Mouse (Mus musculus): Measurements from ENCODE around the gene Tnpo2. TPM values are rescaled to one million over a fixed set of nuclear protein-coding genes. Genes with fewer than 3 reads are reported as not detected.

Gene Tnpo2
- polyA plus RNA-seq, 1 experiment from 2014 or later = 15.2 TPM

DNA sequence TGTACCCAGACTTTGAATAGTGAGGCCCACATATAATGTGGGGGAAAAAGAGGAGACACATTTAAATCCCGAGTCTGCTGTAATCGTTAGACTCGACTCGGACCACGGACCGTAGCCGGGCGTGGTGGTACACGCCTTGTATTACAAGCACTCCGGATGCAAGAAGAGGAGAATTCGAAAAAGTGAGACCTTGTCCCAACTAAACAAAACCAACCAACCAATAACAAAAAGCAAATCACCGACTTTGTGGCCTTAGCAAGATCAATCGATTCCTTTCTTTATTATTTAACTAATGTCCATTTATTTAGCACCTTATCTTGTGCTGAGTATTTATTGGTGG lies 9.2 kb upstream of the Tnpo2 start:
- under 1% methylated on average over 13 of the region's 13 CpGs for WGBS
- no peaks in the 10 kb centered on the region for H3K9me3 ChIP-seq (ENCODE audit: control insufficient read depth, low read length)
- peak overlapping the region; percentile 98 for H3K9ac ChIP-seq (ENCODE audit: low read length)
- peak overlapping the region; percentile 94 for H3K4me2 ChIP-seq (ENCODE audit: low read length)
- H3K36me3 ChIP-seq (ENCODE audit: control insufficient read depth, insufficient read depth, low read length) = peaks cover 52% of the 10 kb centered on the region
- peaks cover 11 to 33% of the 10 kb centered on the region in 2 experiments for H3K4me1 ChIP-seq (ENCODE audit: control insufficient read depth in 2 of 2, insufficient read depth in 2 of 2, low read length in 2 of 2)
- H3K4me3 ChIP-seq (ENCODE audit: control insufficient read depth in 1 of 2, insufficient read depth in 1 of 2, low read depth in 1 of 2, low read length in 2 of 2) = peak overlapping the region; percentile 96 to 97
- no peak for ATAC-seq (ENCODE audit: insufficient number of reproducible peaks, insufficient read depth, low FRiP score, low read depth)
- no peaks in the 10 kb centered on the region for H3K27me3 ChIP-seq (ENCODE audit: control insufficient read depth, insufficient read depth, low read length)
- H3K27ac ChIP-seq (replicated peaks in 1 of 2; ENCODE audit: control insufficient read depth in 1 of 2, insufficient read depth in 1 of 2, low read depth in 2 of 2, low read length in 2 of 2) = peak overlapping the region; percentile 48 to 72; a peak in 3 of 4 replicates

DNA sequence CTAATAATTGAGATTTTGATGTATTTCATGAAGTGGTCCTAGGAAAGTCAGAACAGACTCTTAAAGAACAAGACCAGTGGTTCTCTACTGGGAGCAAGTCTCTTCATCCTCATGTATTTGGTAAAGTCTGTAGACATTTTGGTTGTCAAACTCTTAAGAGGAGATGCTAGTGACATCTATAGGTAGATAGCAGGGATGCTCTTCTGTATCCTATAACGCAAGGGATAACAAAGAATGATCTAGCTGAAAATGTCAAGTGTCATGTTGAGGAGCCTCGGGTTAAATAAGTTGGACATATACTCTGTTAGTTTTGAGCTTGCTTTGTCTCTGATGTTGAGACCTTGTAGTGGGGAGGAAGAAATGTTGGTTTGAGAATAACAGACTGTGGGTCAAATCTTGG lies 8.8 kb upstream of the Tnpo2 start:
- H3K27ac ChIP-seq (replicated peaks in 1 of 2; ENCODE audit: control insufficient read depth in 1 of 2, insufficient read depth in 1 of 2, low read depth in 2 of 2, low read length in 2 of 2) = no peak overlapping the region
- peaks cover 52% of the 10 kb centered on the region for H3K36me3 ChIP-seq (ENCODE audit: control insufficient read depth, insufficient read depth, low read length)
- peak overlapping the region; percentile 98 for H3K9ac ChIP-seq (ENCODE audit: low read length)
- H3K4me1 ChIP-seq (ENCODE audit: control insufficient read depth in 2 of 2, insufficient read depth in 2 of 2, low read length in 2 of 2) = peaks cover 11 to 33% of the 10 kb centered on the region in 2 experiments
- 23% methylated on average over 2 of the region's 2 CpGs for WGBS
- H3K4me2 ChIP-seq (ENCODE audit: low read length) = peak overlapping the region; percentile 94
- no peaks in the 10 kb centered on the region for H3K27me3 ChIP-seq (ENCODE audit: control insufficient read depth, insufficient read depth, low read length)
- no peak for ATAC-seq (ENCODE audit: insufficient number of reproducible peaks, insufficient read depth, low FRiP score, low read depth)
- H3K9me3 ChIP-seq (ENCODE audit: control insufficient read depth, low read length) = no peaks in the 10 kb centered on the region
- peak overlapping the region; percentile 6 to 97; a peak in 3 of 4 replicates for H3K4me3 ChIP-seq (ENCODE audit: control insufficient read depth in 1 of 2, insufficient read depth in 1 of 2, low read depth in 1 of 2, low read length in 2 of 2)

DNA sequence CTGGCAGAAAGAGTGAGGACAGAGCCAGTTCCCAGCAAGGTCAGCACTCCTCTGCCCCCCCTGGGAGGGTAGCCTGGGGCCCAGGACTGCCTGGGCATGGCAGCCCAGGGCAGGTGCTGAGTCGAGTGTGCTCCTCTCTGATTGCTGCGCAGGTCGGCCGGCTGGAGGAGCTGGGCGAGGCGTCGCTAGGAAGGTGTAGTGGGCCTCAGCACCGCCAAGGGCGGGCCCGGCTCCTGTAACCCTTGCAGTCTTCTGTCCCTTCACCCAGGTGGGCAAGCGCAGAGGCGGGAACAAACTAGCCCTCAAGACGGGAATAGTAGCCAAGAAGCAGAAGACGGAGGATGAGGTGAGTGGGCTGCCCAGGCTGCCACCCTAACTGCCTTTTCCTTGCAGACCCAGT lies 7.4 kb upstream of the Tnpo2 start:
- H3K27me3 ChIP-seq (ENCODE audit: control insufficient read depth, insufficient read depth, low read length) = no peaks in the 10 kb centered on the region
- H3K9ac ChIP-seq (ENCODE audit: low read length) = peak overlapping the region; percentile 98; the same call in 1 of the 2 replicates
- H3K4me2 ChIP-seq (ENCODE audit: low read length) = peak overlapping the region; percentile 94; the same call in 1 of the 2 replicates
- peaks cover 53% of the 10 kb centered on the region for H3K36me3 ChIP-seq (ENCODE audit: control insufficient read depth, insufficient read depth, low read length)
- no peaks in the 10 kb centered on the region for H3K9me3 ChIP-seq (ENCODE audit: control insufficient read depth, low read length)
- 85% methylated on average over 14 of the region's 14 CpGs for whole genome bisulfite sequencing
- no peak overlapping the region for H3K4me3 ChIP-seq (ENCODE audit: control insufficient read depth in 1 of 2, insufficient read depth in 1 of 2, low read depth in 1 of 2, low read length in 2 of 2)
- ATAC-seq (ENCODE audit: insufficient number of reproducible peaks, insufficient read depth, low FRiP score, low read depth) = no peak
- H3K4me1 ChIP-seq (ENCODE audit: control insufficient read depth in 2 of 2, insufficient read depth in 2 of 2, low read length in 2 of 2) = peaks cover 11 to 29% of the 10 kb centered on the region in 2 experiments
- H3K27ac ChIP-seq (replicated peaks in 1 of 2; ENCODE audit: control insufficient read depth in 1 of 2, insufficient read depth in 1 of 2, low read depth in 2 of 2, low read length in 2 of 2) = no peak overlapping the region

- Histone ChIP-seq H3K36me3 (ENCODE audit: control insufficient read depth, insufficient read depth, low read length) (peaks cover 53% of the 10 kb centered on the region), H3K4me2 (ENCODE audit: low read length) (no peak overlapping the region), H3K9ac (ENCODE audit: low read length) (no peak overlapping the region), H3K4me3 (ENCODE audit: control insufficient read depth in 1 of 2, insufficient read depth in 1 of 2, low read depth in 1 of 2, low read length in 2 of 2) (no peak overlapping the region), H3K27ac (replicated peaks in 1 of 2; ENCODE audit: control insufficient read depth in 1 of 2, insufficient read depth in 1 of 2, low read depth in 2 of 2, low read length in 2 of 2) (no peak overlapping the region), H3K4me1 (ENCODE audit: control insufficient read depth in 2 of 2, insufficient read depth in 2 of 2, low read length in 2 of 2) (peaks cover 4 to 27% of the 10 kb centered on the region in 2 experiments), H3K27me3 (ENCODE audit: control insufficient read depth, insufficient read depth, low read length) (no peaks in the 10 kb centered on the region), H3K9me3 (ENCODE audit: control insufficient read depth, low read length) (no peaks in the 10 kb centered on the region)
- WGBS = 75% methylated on average over 4 of the region's 4 CpGs
- no peak for ATAC-seq (ENCODE audit: insufficient number of reproducible peaks, insufficient read depth, low FRiP score, low read depth)
These were observed 3.9 kb upstream of the Tnpo2 start for GRCm38 (mm10) chr8:85032622-85033311.

DNA sequence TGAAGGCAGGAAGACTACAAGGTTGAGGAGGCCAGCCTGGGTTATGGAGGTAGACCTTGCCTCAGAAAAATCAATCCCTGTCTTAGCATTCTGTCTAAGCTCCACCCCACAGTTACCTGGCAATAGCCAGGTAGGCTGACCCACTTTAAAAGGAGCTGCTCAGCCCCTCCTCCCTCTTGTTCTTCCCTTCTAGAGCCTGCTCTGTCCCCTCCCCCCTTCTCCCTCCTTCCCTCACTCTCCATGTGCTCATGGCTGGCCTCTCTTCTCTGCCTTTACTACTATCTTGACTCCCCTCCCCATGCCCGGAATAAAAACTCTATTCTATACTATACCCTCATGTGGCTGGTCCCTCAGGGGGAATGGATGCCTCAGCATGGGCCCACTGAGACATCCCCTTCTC lies 2.8 kb upstream of the Tnpo2 start:
- Histone ChIP-seq H3K9ac (ENCODE audit: low read length) (no peak overlapping the region), H3K9me3 (ENCODE audit: control insufficient read depth, low read length) (no peaks in the 10 kb centered on the region), H3K4me3 (ENCODE audit: control insufficient read depth in 1 of 2, insufficient read depth in 1 of 2, low read depth in 1 of 2, low read length in 2 of 2) (no peak overlapping the region), H3K27ac (replicated peaks in 1 of 2; ENCODE audit: control insufficient read depth in 1 of 2, insufficient read depth in 1 of 2, low read depth in 2 of 2, low read length in 2 of 2) (no peak overlapping the region), H3K4me2 (ENCODE audit: low read length) (no peak overlapping the region), H3K36me3 (ENCODE audit: control insufficient read depth, insufficient read depth, low read length) (peaks cover 50% of the 10 kb centered on the region), H3K27me3 (ENCODE audit: control insufficient read depth, insufficient read depth, low read length) (no peaks in the 10 kb centered on the region), H3K4me1 (ENCODE audit: control insufficient read depth in 2 of 2, insufficient read depth in 2 of 2, low read length in 2 of 2) (peaks cover 0 to 22% of the 10 kb centered on the region in 2 experiments; a peak in 3 of 4 replicates)
- 61% methylated on average over 1 of the region's 1 CpGs for WGBS
- ATAC-seq (ENCODE audit: insufficient number of reproducible peaks, insufficient read depth, low FRiP score, low read depth) = no peak

GRCm38 (mm10) chr8:85034764-85035163 lies 2.0 kb upstream of the Tnpo2 start:
- 4% methylated on average over 13 of the region's 13 CpGs for WGBS
- H3K36me3 ChIP-seq (ENCODE audit: control insufficient read depth, insufficient read depth, low read length) = peaks cover 43% of the 10 kb centered on the region
- no peak for ATAC-seq (ENCODE audit: insufficient number of reproducible peaks, insufficient read depth, low FRiP score, low read depth)
- H3K4me3 ChIP-seq (ENCODE audit: control insufficient read depth in 1 of 2, insufficient read depth in 1 of 2, low read depth in 1 of 2, low read length in 2 of 2) = peak overlapping the region; percentile 33 to 84
- peaks cover 0 to 21% of the 10 kb centered on the region in 2 experiments; a peak in 3 of 4 replicates for H3K4me1 ChIP-seq (ENCODE audit: control insufficient read depth in 2 of 2, insufficient read depth in 2 of 2, low read length in 2 of 2)
- peak overlapping the region; percentile 6 to 99; a peak in 1 of 4 replicates for H3K27ac ChIP-seq (replicated peaks in 1 of 2; ENCODE audit: control insufficient read depth in 1 of 2, insufficient read depth in 1 of 2, low read depth in 2 of 2, low read length in 2 of 2)
- H3K27me3 ChIP-seq (ENCODE audit: control insufficient read depth, insufficient read depth, low read length) = no peaks in the 10 kb centered on the region
- H3K9ac ChIP-seq (ENCODE audit: low read length) = peak overlapping the region; percentile 92
- no peaks in the 10 kb centered on the region for H3K9me3 ChIP-seq (ENCODE audit: control insufficient read depth, low read length)
- H3K4me2 ChIP-seq (ENCODE audit: low read length) = peak overlapping the region; percentile 82

DNA sequence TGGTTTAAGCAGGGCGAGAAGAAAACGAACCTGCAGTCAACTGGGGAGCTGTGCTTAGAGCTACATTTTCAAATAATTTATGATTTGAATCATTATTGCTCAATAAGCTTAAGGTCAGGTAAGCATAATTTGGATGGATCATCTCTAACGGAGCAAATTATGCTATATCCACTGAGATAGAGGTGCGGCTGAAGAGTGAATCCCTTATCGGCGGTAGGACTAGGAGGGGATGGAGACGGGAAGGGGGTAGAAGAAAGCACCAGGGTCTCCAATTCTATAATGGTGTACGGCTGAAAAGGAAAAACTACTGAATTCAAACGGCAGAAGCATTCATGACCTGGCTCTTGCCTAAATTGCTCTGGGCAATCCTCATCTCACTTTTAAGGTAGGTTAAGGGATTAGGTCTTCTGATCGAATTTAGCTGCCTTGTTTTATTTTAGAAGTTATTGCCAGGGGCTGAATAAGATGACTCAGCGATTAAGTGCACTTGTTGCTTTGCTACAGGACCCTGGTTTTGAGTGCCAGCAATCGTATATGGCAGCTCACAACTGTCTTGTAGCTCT lies 1.5 kb upstream of the Tnpo2 start:
- H3K4me3 ChIP-seq (ENCODE audit: control insufficient read depth in 1 of 2, insufficient read depth in 1 of 2, low read depth in 1 of 2, low read length in 2 of 2) = peak overlapping the region; percentile 79 to 84
- 5% methylated on average over 12 of the region's 12 CpGs for WGBS
- H3K9ac ChIP-seq (ENCODE audit: low read length) = peak overlapping the region; percentile 92
- H3K27ac ChIP-seq (replicated peaks in 1 of 2; ENCODE audit: control insufficient read depth in 1 of 2, insufficient read depth in 1 of 2, low read depth in 2 of 2, low read length in 2 of 2) = peak overlapping the region; percentile 87 to 99
- peak overlapping the region; percentile 82 for H3K4me2 ChIP-seq (ENCODE audit: low read length)
- H3K27me3 ChIP-seq (ENCODE audit: control insufficient read depth, insufficient read depth, low read length) = no peaks in the 10 kb centered on the region
- peaks cover 0 to 22% of the 10 kb centered on the region in 2 experiments; a peak in 3 of 4 replicates for H3K4me1 ChIP-seq (ENCODE audit: control insufficient read depth in 2 of 2, insufficient read depth in 2 of 2, low read length in 2 of 2)
- no peaks in the 10 kb centered on the region for H3K9me3 ChIP-seq (ENCODE audit: control insufficient read depth, low read length)
- no peak for ATAC-seq (ENCODE audit: insufficient number of reproducible peaks, insufficient read depth, low FRiP score, low read depth)
- H3K36me3 ChIP-seq (ENCODE audit: control insufficient read depth, insufficient read depth, low read length) = peaks cover 43% of the 10 kb centered on the region

Data from heart, embryonic 14.5 days (tissue).